Mouse (Mus musculus): ENCODE data around the gene Prph2. TPM values are rescaled to one million over a fixed set of nuclear protein-coding genes. Genes with fewer than 3 reads are reported as not detected.

Prph2 gene
- polyA plus RNA-seq, 1 experiment: 2.9 TPM

GRCm38 (mm10) chr17:46963186-46963585 is 52.9 kb downstream of the Prph2 start:
- Histone ChIP-seq H3K4me1 (ENCODE audit: control insufficient read depth, insufficient read depth, low read length) (no peaks in the 10 kb centered on the region), H3K4me3 (ENCODE audit: control insufficient read depth, low read depth, low read length) (no peak overlapping the region), H3K27me3 (ENCODE audit: control insufficient read depth, insufficient read depth, low read length) (no peaks in the 10 kb centered on the region), H3K36me3 (ENCODE audit: control insufficient read depth, insufficient read depth, low read length) (no peaks in the 10 kb centered on the region; the same call in 1 of the 2 replicates), H3K27ac (ENCODE audit: control insufficient read depth, insufficient read depth, low read depth, low read length) (no peak overlapping the region)
- TF ChIP-seq POLR2A (IDR thresholded peaks at IDR 0.05; ENCODE audit: control insufficient read depth, low read depth, low read length) (no peak), CTCF (IDR thresholded peaks at IDR 0.05; ENCODE audit: control insufficient read depth, insufficient read depth, insufficient replicate concordance, low read depth, low read length) (no peak)

GRCm38 (mm10) chr17:46966892-46967291 is 56.6 kb downstream of the Prph2 start:
- Histone ChIP-seq H3K27me3 (ENCODE audit: control insufficient read depth, insufficient read depth, low read length) (no peaks in the 10 kb centered on the region), H3K36me3 (ENCODE audit: control insufficient read depth, insufficient read depth, low read length) (no peaks in the 10 kb centered on the region; the same call in 1 of the 2 replicates)

GRCm38 (mm10) chr17:46972603-46973002 is 62.3 kb downstream of the Prph2 start:
- peaks cover 1% of the 10 kb centered on the region for H3K36me3 ChIP-seq (ENCODE audit: control insufficient read depth, insufficient read depth, low read length)
- H3K27ac ChIP-seq (ENCODE audit: control insufficient read depth, insufficient read depth, low read depth, low read length): no peak overlapping the region
- no peaks in the 10 kb centered on the region for H3K4me1 ChIP-seq (ENCODE audit: control insufficient read depth, insufficient read depth, low read length)
- H3K27me3 ChIP-seq (ENCODE audit: control insufficient read depth, insufficient read depth, low read length): no peaks in the 10 kb centered on the region
- no peak overlapping the region for H3K4me3 ChIP-seq (ENCODE audit: control insufficient read depth, low read depth, low read length)
- TF ChIP-seq POLR2A (IDR thresholded peaks at IDR 0.05; ENCODE audit: control insufficient read depth, low read depth, low read length): no peak

More at GRCm38 (mm10) chr17:46966892-46967291, 56.6 kb downstream of the Prph2 start:
- TF ChIP-seq CTCF (IDR thresholded peaks at IDR 0.05; ENCODE audit: control insufficient read depth, insufficient read depth, insufficient replicate concordance, low read depth, low read length) (no peak), POLR2A (IDR thresholded peaks at IDR 0.05; ENCODE audit: control insufficient read depth, low read depth, low read length) (no peak)
- no peak overlapping the region for H3K27ac ChIP-seq (ENCODE audit: control insufficient read depth, insufficient read depth, low read depth, low read length)
- no peak overlapping the region for H3K4me3 ChIP-seq (ENCODE audit: control insufficient read depth, low read depth, low read length)
- no peaks in the 10 kb centered on the region for H3K4me1 ChIP-seq (ENCODE audit: control insufficient read depth, insufficient read depth, low read length)

Other genes with a start within 250 kb of the Prph2 start
- gene Rrp36, start 236.1 kb upstream of the Prph2 start, polyA plus RNA-seq (2012; rRNA removed): 11.2 and 12.5 TPM in 2 replicates
- 1,562 and 1,699 TPM in 2 replicates for gene Mea1, start 231.7 kb upstream of the Prph2 start, polyA plus RNA-seq (2012; rRNA removed)
- 626 and 644 TPM in 2 replicates for gene Klhdc3, start 229.5 kb upstream of the Prph2 start, polyA plus RNA-seq (2012; rRNA removed)
- gene Ppp2r5d, start 205.3 kb upstream of the Prph2 start, polyA plus RNA-seq (2012; rRNA removed): 12.4 and 12.9 TPM in 2 replicates
- gene Pex6, start 199.0 kb upstream of the Prph2 start, polyA plus RNA-seq (2012; rRNA removed): 43.4 and 43.9 TPM in 2 replicates
- 2.3 and 3.7 TPM in 2 replicates for gene Gnmt, start 181.3 kb upstream of the Prph2 start, polyA plus RNA-seq (2012; rRNA removed)
- gene Cnpy3, start 158.2 kb upstream of the Prph2 start, polyA plus RNA-seq (2012; rRNA removed): 18.9 and 20.6 TPM in 2 replicates
- gene Ptcra, start 146.7 kb upstream of the Prph2 start, polyA plus RNA-seq (2012; rRNA removed): 0.18 and 0.23 TPM in 2 replicates
- 86.6 and 89.2 TPM in 2 replicates for gene 2310039H08Rik, start 137.8 kb upstream of the Prph2 start, polyA plus RNA-seq (2012; rRNA removed)
- gene Rpl7l1, start 127.8 kb upstream of the Prph2 start, polyA plus RNA-seq (2012; rRNA removed): 13.3 and 14.1 TPM in 2 replicates
- gene Bicral, start 52.0 kb upstream of the Prph2 start, polyA plus RNA-seq (2012; rRNA removed): 11.0 and 13.2 TPM in 2 replicates
- 54.5 and 61.3 TPM in 2 replicates for gene Tbcc, start 19.8 kb upstream of the Prph2 start, polyA plus RNA-seq (2012; rRNA removed)
- gene Ubr2, start 100.1 kb downstream of the Prph2 start, polyA plus RNA-seq (2012; rRNA removed): 7.1 and 10.2 TPM in 2 replicates

All from testis, adult 2 months (tissue).